Mouse (Mus musculus): ENCODE measurements around the gene Slc35a2.

Slc35a2 gene

GRCm38 (mm10) chrX:7883841-7884567 lies at the start of gene Slc35a2:
Gene Slc35a2, plus strand, starts transcription at chrX:7884028.
- peak; percentile 90 for DNase-seq

DNA sequence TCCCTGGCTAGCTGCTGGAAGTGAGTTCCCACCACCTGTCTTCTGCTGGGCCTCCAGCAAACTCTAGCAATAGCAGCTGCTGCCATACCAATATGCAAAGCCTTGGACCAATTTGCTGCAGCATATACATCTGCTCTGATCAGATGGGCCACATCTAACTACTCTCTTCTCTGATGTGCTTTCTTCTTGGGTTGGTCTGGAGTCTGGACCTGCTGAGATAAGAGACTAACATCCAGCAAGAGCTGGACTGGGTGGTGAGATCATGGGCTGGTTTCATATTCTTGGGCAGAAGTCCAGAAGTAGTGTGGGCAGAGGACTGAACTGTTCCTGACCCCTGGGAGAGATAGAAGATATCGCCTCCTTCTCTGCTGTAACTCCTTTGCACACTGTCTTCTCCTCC lies 46.7 kb upstream of the Slc35a2 start:
- no peak for DNase-seq

DNA sequence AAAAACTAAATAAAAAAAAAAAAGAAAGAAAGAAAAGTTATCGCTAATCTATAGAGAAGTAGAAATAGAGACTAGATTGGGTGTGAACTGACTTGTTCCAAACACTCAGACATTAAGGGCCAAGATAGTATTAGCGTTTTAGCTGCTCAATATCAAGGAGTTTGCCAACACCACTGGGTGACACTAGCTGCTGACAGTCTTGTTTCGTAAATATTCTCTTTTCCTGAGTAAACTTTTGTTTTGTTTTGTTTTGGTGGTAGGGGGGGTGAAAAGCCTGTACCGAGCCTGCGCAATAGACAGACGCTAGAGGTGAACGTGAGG lies 43.0 kb upstream of the Slc35a2 start:
- no peak for DNase-seq

- peak; percentile 97 for DNase-seq
Measured at GRCm38 (mm10) chrX:7841163-7842162, 42.4 kb upstream of the Slc35a2 start, which contains the start of gene Otud5. Gene Otud5, plus strand, starts transcription at chrX:7841364.

DNA sequence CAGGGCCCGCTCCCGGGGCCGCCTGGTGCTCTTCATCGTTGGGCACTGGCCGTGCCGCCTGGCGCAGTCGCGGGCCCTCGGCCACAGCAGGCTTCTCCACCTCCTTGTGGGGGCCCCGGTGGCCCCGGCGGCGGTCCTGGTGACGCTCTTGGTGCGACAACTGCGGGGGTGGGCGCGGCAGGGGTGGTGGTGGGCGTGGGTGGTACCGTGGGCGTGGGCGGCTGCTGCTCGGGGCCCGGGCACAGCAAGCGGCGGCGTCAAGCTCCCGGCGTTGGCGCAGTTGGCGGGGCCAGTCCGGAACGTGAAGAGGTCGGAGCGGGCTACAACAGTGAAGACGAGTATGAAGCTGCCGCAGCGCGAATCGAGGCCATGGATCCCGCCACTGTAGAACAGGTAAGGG lies 41.5 kb upstream of the Slc35a2 start:
- no peak for DNase-seq

- no peak for DNase-seq
Measured at GRCm38 (mm10) chrX:7847845-7848244, 36.0 kb upstream of the Slc35a2 start.

GRCm38 (mm10) chrX:7854578-7854977 lies 29.2 kb upstream of the Slc35a2 start:
- no peak for DNase-seq

- DNase-seq, result no peak
Measured at GRCm38 (mm10) chrX:7859191-7859753, 24.6 kb upstream of the Slc35a2 start.

GRCm38 (mm10) chrX:7863181-7863580 lies 20.6 kb upstream of the Slc35a2 start:
- no peak for DNase-seq

DNA sequence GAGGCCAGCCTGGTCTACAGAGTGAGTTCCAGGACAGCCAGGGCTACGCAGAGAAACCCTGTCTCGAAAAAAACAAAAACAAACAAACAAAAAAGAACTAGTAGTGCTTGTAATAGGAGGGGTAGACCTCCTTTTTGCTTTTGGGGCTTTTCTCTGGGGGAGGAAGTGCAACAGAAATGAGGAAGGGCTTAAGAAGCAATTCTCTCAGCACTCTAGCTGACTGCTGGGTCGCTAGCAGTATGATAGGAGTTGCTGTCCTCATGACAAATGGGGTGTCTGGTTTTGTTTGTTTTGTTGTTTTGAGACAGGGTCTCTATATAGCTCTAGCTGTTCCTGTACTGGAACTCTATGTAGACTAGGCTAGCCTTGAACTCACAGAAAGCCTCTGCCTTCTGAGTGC lies 19.3 kb upstream of the Slc35a2 start:
- no peak for DNase-seq

GRCm38 (mm10) chrX:7865343-7865742 lies 18.5 kb upstream of the Slc35a2 start:
- DNase-seq, result no peak

DNA sequence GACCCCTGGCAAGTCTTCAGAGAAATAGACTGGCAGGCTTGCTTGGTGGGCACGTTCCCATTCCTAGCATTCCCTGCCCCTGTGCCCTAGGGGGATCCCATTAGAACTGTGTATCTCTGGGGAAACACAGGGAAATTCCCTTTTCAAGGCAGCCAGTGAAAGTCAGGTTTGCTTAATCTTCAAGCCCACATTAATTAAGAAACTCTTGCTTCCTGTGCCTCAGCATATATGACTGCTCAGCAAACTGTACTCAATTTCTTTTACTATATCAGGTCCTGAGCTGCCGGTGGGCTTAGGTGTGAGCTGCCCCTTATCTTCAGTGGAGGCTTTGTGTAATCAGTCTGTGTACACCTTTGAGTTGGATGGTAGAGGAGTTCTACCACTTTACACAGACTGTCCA lies 18.0 kb upstream of the Slc35a2 start:
- no peak for DNase-seq

DNA sequence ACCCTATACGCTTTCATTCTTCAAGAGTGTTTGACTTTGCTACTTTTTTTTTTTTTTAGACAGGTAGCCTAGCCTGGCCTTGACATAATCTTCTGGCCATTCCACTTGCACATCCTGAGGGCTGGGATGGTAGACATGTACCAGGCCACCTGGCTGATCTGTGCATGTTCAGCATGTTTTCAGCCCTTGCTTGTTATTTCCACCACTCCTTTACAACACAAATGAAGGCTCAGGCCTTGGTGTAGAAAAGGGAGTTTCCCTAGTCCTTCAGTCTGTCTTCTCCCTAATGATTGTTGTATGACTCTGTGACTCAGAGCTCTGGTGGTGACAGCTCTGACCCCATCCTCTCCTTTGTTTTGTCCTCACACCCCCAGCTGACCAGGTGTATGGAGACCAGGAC lies 16.7 kb upstream of the Slc35a2 start:
- no peak for DNase-seq

- DNase-seq, result no peak
Measured at GRCm38 (mm10) chrX:7868506-7868905, 15.3 kb upstream of the Slc35a2 start.

DNA sequence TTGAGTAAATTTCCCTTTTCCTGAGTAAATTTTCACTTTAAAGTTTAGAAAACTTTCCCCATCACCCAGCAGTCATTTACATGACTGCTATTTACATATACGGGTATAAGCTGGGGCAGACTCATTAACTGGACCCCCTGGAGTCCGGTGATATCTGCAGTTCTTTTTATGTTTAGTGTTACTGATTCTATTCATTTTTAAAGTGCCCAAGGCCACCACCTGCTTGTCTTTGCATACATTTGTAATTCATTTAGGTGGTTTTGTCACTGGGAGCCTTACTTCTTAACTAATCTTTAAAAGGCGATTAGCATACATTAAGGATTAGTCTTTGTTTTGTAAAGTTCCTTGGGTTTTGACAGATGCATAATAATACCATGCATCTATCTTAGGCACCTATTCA lies 14.0 kb upstream of the Slc35a2 start:
- DNase-seq, result no peak

- peak; percentile 94 for DNase-seq
Measured at GRCm38 (mm10) chrX:7878007-7878419, 5.8 kb upstream of the Slc35a2 start, which contains the start of gene Pim2. Gene Pim2, plus strand, starts transcription at chrX:7878262.

- DNase-seq, result peak; percentile 70
Measured at GRCm38 (mm10) chrX:7878495-7878894, 5.3 kb upstream of the Slc35a2 start.

- DNase-seq, result peak; percentile 85
Measured at GRCm38 (mm10) chrX:7879819-7880218, 4.0 kb upstream of the Slc35a2 start.

- DNase-seq, result no peak
Measured at GRCm38 (mm10) chrX:7898211-7898610, 14.4 kb downstream of the Slc35a2 start.

- peak; percentile 93 for DNase-seq
Measured at GRCm38 (mm10) chrX:7898880-7899874, 15.3 kb downstream of the Slc35a2 start, which contains the start of the genes Pqbp1 and Timm17b. Gene Pqbp1, minus strand, starts transcription at chrX:7899269. Gene Timm17b, plus strand, starts transcription at chrX:7899357.

- no peak for DNase-seq
Measured at GRCm38 (mm10) chrX:7904441-7904840, 20.6 kb downstream of the Slc35a2 start.

- no peak for DNase-seq
Measured at GRCm38 (mm10) chrX:7907735-7908134, 23.9 kb downstream of the Slc35a2 start, which contains the start of gene Gm10491. Gene Gm10491, minus strand, starts transcription at chrX:7907835.

All from cerebellum, adult 11-12 months (tissue).